Mouse (Mus musculus) midbrain, embryonic 10.5 days (tissue): Measurements from ENCODE around the gene Spag4. TPM values are rescaled to one million over a fixed set of nuclear protein-coding genes. Genes with fewer than 3 reads are reported as not detected.
"Not testable (repeated sequence)": the region's sequence is repeated elsewhere in the genome, so short reads cannot be mapped to it uniquely, and the experiment has no call there.

Source experiments
- DNase-seq: peaks from one replicate; pipeline ENCODE4 v3.0.0-alpha.2; 2017; ENCODE audit warnings: low spot score
- H3K27ac ChIP-seq: fragments of 300-500 bp; sonication (generic); replicated peaks from 2 replicates; pipeline ENCODE4 v1.5.1; 2016; ENCODE audit warnings: mild to moderate bottlenecking
- H3K27me3 ChIP-seq: fragments of 300-500 bp; sonication (generic); 2 replicates; pipeline ENCODE4 v1.6.1; 2016; ENCODE audit warnings: low read depth, mild to moderate bottlenecking; ENCODE audit not compliant: poor library complexity, severe bottlenecking
- H3K36me3 ChIP-seq: fragments of 300-500 bp; sonication (generic); 2 replicates; pipeline ENCODE4 v1.6.1; 2016; ENCODE audit warnings: mild to moderate bottlenecking, moderate library complexity
- H3K4me1 ChIP-seq: fragments of 300-500 bp; sonication (generic); 2 replicates; pipeline ENCODE4 v1.6.1; 2016
- H3K4me3 ChIP-seq: fragments of 300-500 bp; sonication (generic); 2 replicates; pipeline ENCODE4 v1.5.1; 2016; ENCODE audit warnings: mild to moderate bottlenecking, moderate library complexity
- H3K9me3 ChIP-seq: fragments of 300-500 bp; sonication (generic); replicated peaks from 2 replicates; pipeline ENCODE4 v1.6.1; 2016; ENCODE audit warnings: mild to moderate bottlenecking
- WGBS: fragments of 180-500 bp; shearing (Covaris S2); methylation state at CpG from one replicate; pipeline ENCODE4 v1.1.7; 2016; 5-methylcytosine and 5-hydroxymethylcytosine counted together
- polyA plus RNA-seq: library from polyadenylated mRNA; unstranded; fragments of >200 nt; fragmentation: Nextera tagmentation; extraction: Ambion mirVana; gene quantifications from 2 replicates; pipeline ENCODE4 v1.2.1, GENCODE M21; 2016

Gene Spag4
- polyA plus RNA-seq, 1 experiment from 2014 or later, result 6.1 TPM

DNA sequence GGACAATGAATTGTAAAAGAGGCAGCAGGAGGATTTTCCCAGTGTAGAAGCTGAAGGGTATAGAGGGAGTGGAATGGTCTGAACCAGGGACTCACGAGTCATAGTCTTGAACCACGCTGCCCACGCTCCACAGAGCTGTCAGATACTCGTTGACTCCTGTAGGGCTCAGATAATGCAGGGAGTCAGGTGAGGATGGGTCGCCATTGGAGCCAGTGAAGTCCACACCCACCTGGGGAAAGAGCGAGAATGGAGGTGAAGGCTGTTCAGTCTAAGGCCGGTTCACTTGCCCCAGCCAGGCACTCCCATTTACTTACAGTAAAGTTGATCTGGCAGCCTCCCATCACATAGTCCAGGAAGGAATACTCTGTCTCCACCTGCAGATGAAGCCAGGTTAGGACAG lies 12.5 kb downstream of the Spag4 start:
- H3K36me3 ChIP-seq, result peaks cover 72% of the 10 kb centered on the region
- H3K27ac ChIP-seq, result no peak overlapping the region
- no peaks in the 10 kb centered on the region for H3K4me1 ChIP-seq
- no peaks in the 10 kb centered on the region for H3K27me3 ChIP-seq
- no peak overlapping the region for H3K4me3 ChIP-seq
- 93% methylated on average over 7 of the region's 7 CpGs for WGBS
- H3K9me3 ChIP-seq, result no peaks in the 10 kb centered on the region
- no peak for DNase-seq

GRCm38 (mm10) chr2:156078421-156079182 lies 13.6 kb downstream of the Spag4 start:
- 94% methylated on average over 16 of the region's 16 CpGs for WGBS
- Histone ChIP-seq H3K4me3 (no peak overlapping the region), H3K4me1 (no peaks in the 10 kb centered on the region), H3K36me3 (peaks cover 61% of the 10 kb centered on the region), H3K27me3 (no peaks in the 10 kb centered on the region), H3K27ac (no peak overlapping the region), H3K9me3 (no peaks in the 10 kb centered on the region)
- DNase-seq, result peak; percentile 6

GRCm38 (mm10) chr2:156079183-156079560 lies 14.2 kb downstream of the Spag4 start:
- Histone ChIP-seq H3K4me1 (no peaks in the 10 kb centered on the region), H3K36me3 (peaks cover 55% of the 10 kb centered on the region), H3K9me3 (no peaks in the 10 kb centered on the region), H3K27ac (no peak overlapping the region), H3K27me3 (no peaks in the 10 kb centered on the region), H3K4me3 (no peak overlapping the region)
- 92% methylated on average over 8 of the region's 8 CpGs for WGBS
- peak; percentile 8 for DNase-seq

DNA sequence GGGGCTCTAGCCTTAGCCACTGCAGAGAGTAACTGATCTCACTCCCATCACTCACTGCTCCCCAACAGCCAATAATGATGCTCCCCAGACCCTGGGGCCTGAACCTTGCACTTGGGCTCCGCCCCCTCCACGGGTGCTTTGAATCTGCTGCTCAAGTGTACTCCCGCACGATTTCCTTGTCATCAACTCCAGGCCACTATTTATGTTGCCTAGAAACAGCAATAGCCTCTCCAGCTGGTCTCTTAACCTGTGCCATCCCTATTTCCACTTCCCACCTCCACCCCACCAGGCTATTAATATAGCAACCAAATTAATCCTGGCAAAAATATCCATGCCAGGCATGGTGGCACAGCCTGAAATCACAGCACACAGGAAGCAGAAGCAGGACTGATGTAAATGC lies 14.7 kb downstream of the Spag4 start:
- Histone ChIP-seq H3K27ac (no peak overlapping the region), H3K36me3 (peaks cover 50% of the 10 kb centered on the region), H3K9me3 (no peaks in the 10 kb centered on the region), H3K4me3 (no peak overlapping the region), H3K27me3 (no peaks in the 10 kb centered on the region), H3K4me1 (no peaks in the 10 kb centered on the region)
- 81% methylated on average over 4 of the region's 4 CpGs for WGBS
- DNase-seq, result no peak

- no peaks in the 10 kb centered on the region for H3K9me3 ChIP-seq
- 94% methylated on average over 7 of the region's 7 CpGs for WGBS
- DNase-seq, result no peak
- H3K4me3 ChIP-seq, result no peak overlapping the region
- H3K27ac ChIP-seq, result no peak overlapping the region
- peaks cover 43% of the 10 kb centered on the region for H3K36me3 ChIP-seq
- H3K4me1 ChIP-seq, result no peaks in the 10 kb centered on the region
- H3K27me3 ChIP-seq, result no peaks in the 10 kb centered on the region
These were observed 15.4 kb downstream of the Spag4 start for GRCm38 (mm10) chr2:156080391-156080790.

GRCm38 (mm10) chr2:156084541-156084940 lies 19.6 kb downstream of the Spag4 start:
- no peak for DNase-seq
- 95% methylated on average over 3 of the region's 3 CpGs for WGBS
- Histone ChIP-seq H3K27ac (no peak overlapping the region), H3K4me3 (no peak overlapping the region), H3K4me1 (no peaks in the 10 kb centered on the region), H3K9me3 (no peaks in the 10 kb centered on the region), H3K27me3 (no peaks in the 10 kb centered on the region), H3K36me3 (peaks cover 25% of the 10 kb centered on the region)

- Histone ChIP-seq H3K4me3 (no peak overlapping the region), H3K4me1 (peaks cover 4% of the 10 kb centered on the region; the same call in 1 of the 2 replicates), H3K27ac (no peak overlapping the region), H3K36me3 (peaks cover 50% of the 10 kb centered on the region), H3K9me3 (no peaks in the 10 kb centered on the region), H3K27me3 (no peaks in the 10 kb centered on the region)
- WGBS, result 90% methylated on average over 7 of the region's 7 CpGs
- no peak for DNase-seq
These were observed 22.6 kb downstream of the Spag4 start for GRCm38 (mm10) chr2:156087391-156088110.

DNA sequence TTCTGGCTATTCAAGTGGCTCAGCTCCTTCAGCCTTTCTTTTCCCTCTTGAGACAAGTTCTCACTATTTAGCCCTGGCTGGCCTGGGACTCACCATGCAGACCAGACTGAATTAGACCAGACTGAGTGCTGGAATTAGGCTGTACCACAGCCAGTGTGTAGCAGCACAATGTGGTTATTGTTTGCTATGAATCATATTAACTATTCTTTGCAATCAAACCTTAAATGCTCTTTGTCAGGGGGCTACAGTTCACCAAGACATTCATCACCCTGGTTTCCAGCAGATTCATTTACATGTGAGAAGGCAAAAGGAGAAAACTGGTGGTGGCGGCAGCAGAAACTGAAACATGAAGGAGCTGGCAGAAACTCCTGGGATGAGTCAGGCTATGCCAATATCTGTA lies 24.8 kb downstream of the Spag4 start:
- Histone ChIP-seq H3K4me3 (no peak overlapping the region), H3K27ac (no peak overlapping the region), H3K36me3 (peaks cover 62% of the 10 kb centered on the region), H3K9me3 (no peaks in the 10 kb centered on the region), H3K27me3 (no peaks in the 10 kb centered on the region), H3K4me1 (peaks cover 4% of the 10 kb centered on the region; the same call in 1 of the 2 replicates)
- 94% methylated on average over 1 of the region's 1 CpGs for WGBS
- DNase-seq, result no peak

DNA sequence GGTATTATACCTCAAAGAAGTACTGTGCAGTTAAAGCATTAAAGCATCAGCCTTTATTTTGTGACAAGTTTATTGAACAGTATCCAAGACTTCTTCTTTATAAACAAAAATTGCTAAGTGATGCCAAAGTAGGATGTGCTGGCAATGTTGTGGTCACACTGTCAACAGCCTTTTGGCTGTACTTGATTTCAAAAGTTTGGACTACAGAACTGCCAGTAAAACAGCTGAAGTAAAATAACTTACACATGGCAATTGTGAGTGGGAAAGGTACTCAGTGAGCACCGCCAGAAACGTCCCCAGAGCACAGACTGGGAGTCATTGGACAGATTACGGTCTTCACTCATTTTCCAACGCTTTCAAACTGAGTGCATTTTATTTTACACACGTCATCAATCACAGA lies 27.0 kb downstream of the Spag4 start:
- 94% methylated on average over 5 of the region's 5 CpGs for WGBS
- no peak overlapping the region for H3K4me3 ChIP-seq
- no peaks in the 10 kb centered on the region for H3K9me3 ChIP-seq
- no peaks in the 10 kb centered on the region for H3K27me3 ChIP-seq
- peaks cover 83% of the 10 kb centered on the region for H3K36me3 ChIP-seq
- no peak overlapping the region for H3K27ac ChIP-seq
- peaks cover 4% of the 10 kb centered on the region; the same call in 1 of the 2 replicates for H3K4me1 ChIP-seq
- no peak for DNase-seq

GRCm38 (mm10) chr2:156110627-156111357 lies 45.8 kb downstream of the Spag4 start:
- under 1% methylated on average over 16 of the region's 16 CpGs for WGBS
- DNase-seq, result no peak
- peak overlapping the region; percentile 96 for H3K4me3 ChIP-seq
- peak overlapping the region; percentile 98 for H3K27ac ChIP-seq
- H3K4me1 ChIP-seq, result peaks cover 20% of the 10 kb centered on the region
- no peaks in the 10 kb centered on the region for H3K9me3 ChIP-seq
- peaks cover 35% of the 10 kb centered on the region for H3K36me3 ChIP-seq
- no peaks in the 10 kb centered on the region for H3K27me3 ChIP-seq

GRCm38 (mm10) chr2:156111358-156112079 lies 46.5 kb downstream of the Spag4 start, which contains the start of the genes Cpne1 and Rbm12:
Gene Cpne1, minus strand, starts transcription at chr2:156111965.
Gene Rbm12, minus strand, starts transcription at chr2:156111978.
- peak; percentile 95 for DNase-seq
- H3K36me3 ChIP-seq, result peaks cover 30% of the 10 kb centered on the region
- H3K4me3 ChIP-seq, result peak within 1 kb of the TSS; percentile 96

DNA sequence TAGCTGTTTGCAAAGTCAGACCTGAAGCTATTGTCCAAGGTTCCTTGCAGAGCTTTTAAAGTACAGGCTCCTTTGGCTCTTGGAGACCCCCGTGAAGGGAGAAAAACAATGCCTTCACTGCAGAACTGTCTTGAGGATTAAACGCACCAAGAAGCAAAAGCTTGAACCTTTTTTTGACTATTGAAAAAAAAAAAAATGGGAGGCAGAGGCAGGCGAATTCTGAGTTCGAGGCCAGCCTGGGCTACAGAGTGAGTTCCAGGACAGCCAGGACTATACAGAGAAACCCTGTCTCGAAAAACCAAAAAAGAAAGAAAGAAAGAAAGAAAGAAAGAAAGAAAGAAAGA lies 47.1 kb downstream of the Spag4 start:
- H3K27me3 ChIP-seq, H3K9me3 ChIP-seq, DNase-seq: not testable (repeated sequence)
- 29% methylated on average over 5 of the region's 5 CpGs for WGBS
- Histone ChIP-seq H3K36me3 (peaks cover 25% of the 10 kb centered on the region), H3K4me3 (peak overlapping the region; percentile 96), H3K27ac (peak overlapping the region; percentile 98), H3K4me1 (peaks cover 20% of the 10 kb centered on the region)

More at GRCm38 (mm10) chr2:156111358-156112079, 46.5 kb downstream of the Spag4 start, which contains the start of the genes Cpne1 and Rbm12:
- Histone ChIP-seq H3K27ac (peak within 1 kb of the TSS; percentile 98), H3K27me3 (no peaks in the 10 kb centered on the region), H3K9me3 (no peaks in the 10 kb centered on the region), H3K4me1 (peaks cover 20% of the 10 kb centered on the region)
- under 1% methylated on average over 74 of the region's 74 CpGs for WGBS
